Mouse (Mus musculus): ENCODE measurements around the gene Vmn1r199.

DNA sequence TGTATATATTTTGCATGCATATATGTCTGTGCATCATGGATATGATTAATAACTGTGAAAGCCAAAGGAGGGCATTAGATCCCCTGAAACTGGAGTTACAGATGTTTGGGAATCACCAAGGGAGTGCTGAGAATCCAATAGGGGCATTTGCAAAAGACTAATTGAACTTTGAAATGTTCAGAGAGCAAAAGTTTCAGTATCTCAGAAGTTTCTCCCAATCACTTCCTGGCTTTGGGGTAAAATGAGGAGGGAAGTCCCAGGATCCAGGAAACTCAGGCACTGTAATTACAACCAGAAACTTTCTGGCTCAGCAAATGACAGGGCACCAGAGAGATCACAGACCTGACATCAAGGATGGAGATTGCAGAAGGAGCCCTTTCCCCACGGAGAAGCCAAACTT lies 29.6 kb upstream of the Vmn1r199 start, which contains the start of gene Vmn1r198:
- TF ChIP-seq CTCF (IDR thresholded peaks at IDR 0.05; ENCODE audit: extremely low read depth, insufficient read length, insufficient replicate concordance, low read depth, low read length) = no peak
- TF ChIP-seq POLR2A (IDR thresholded peaks at IDR 0.05; ENCODE audit: low read depth, low read length) = no peak
